Mouse (Mus musculus) heart, embryonic 12.5 days (tissue): ENCODE measurements around the gene Tead4. TPM values are rescaled to one million over a fixed set of nuclear protein-coding genes. Genes with fewer than 3 reads are reported as not detected.
A peak's percentile ranks its signal among the peaks of the same experiment; 100 is the strongest.
"Not testable (repeated sequence)": the region's sequence is repeated elsewhere in the genome, so short reads cannot be mapped to it uniquely, and the experiment has no call there.

ENCODE experiments used
- ATAC-seq: fragments of 200-750 bp; cut with Nextera tagmentation; 2 replicates; pipeline ENCODE4 v1.8.0; 2017; ENCODE audit warnings: moderate TSS enrichment, moderate library complexity; ENCODE audit not compliant: insufficient number of reproducible peaks, low FRiP score
- H3K27ac ChIP-seq: fragments of 300-500 bp; sonication (generic); 2 replicates; pipeline ENCODE4 v1.5.1; 2016; ENCODE audit warnings: mild to moderate bottlenecking, moderate library complexity; ENCODE audit not compliant: poor library complexity, severe bottlenecking
- H3K27me3 ChIP-seq: fragments of 300-500 bp; sonication (generic); replicated peaks from 2 replicates; pipeline ENCODE4 v1.6.1; 2016; ENCODE audit warnings: mild to moderate bottlenecking, moderate library complexity
- H3K36me3 ChIP-seq: fragments of 300-500 bp; sonication (generic); 2 replicates; pipeline ENCODE4 v1.6.1; 2016; ENCODE audit warnings: mild to moderate bottlenecking, moderate library complexity
- H3K4me1 ChIP-seq: fragments of 300-500 bp; sonication (generic); replicated peaks from 2 replicates; pipeline ENCODE4 v1.6.1; 2016; ENCODE audit warnings: mild to moderate bottlenecking
- H3K4me2 ChIP-seq: fragments of 300-500 bp; sonication (generic); 2 replicates; pipeline ENCODE4 v1.6.1; 2016; ENCODE audit warnings: mild to moderate bottlenecking, moderate library complexity
- H3K4me3 ChIP-seq: fragments of 300-500 bp; sonication (generic); 2 replicates; pipeline ENCODE4 v1.5.1; 2016; ENCODE audit warnings: mild to moderate bottlenecking
- H3K9ac ChIP-seq: fragments of 300-500 bp; sonication (generic); 2 replicates; pipeline ENCODE4 v1.6.1; 2016; ENCODE audit warnings: mild to moderate bottlenecking, moderate library complexity
- H3K9me3 ChIP-seq: fragments of 300-500 bp; sonication (generic); replicated peaks from 2 replicates; pipeline ENCODE4 v1.6.1; 2016; ENCODE audit warnings: mild to moderate bottlenecking, moderate library complexity
- WGBS: fragments of 180-500 bp; shearing (Covaris S2); methylation state at CpG from one replicate; pipeline ENCODE4 v1.1.7; 2016; 5-methylcytosine and 5-hydroxymethylcytosine counted together
- polyA plus RNA-seq: library from polyadenylated mRNA; unstranded; fragments of >200 nt; fragmentation: Nextera tagmentation; extraction: Ambion mirVana; gene quantifications from 2 replicates; pipeline ENCODE4 v1.2.1, GENCODE M21; 2016

The Tead4 gene
- polyA plus RNA-seq, 1 experiment from 2014 or later: 4.0 TPM

DNA sequence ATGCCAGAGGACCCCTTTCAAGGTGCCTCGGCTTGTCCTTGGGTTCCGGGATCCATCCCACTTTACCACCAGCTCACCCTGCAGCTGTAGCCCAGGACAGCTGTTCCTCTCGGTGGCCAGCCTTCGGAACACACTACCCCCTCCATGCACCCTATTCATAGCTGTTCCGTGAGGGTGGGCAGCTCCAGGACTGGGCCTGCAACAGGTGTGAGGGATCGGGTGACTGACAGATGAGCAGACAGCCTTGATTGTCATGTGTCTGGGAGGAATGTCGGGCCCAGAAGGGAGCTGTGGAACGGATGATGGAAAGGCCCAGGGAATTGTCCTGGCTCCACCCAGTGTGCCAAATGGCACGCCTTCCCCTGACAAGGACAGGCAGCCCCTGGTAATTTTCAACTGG, 64.0 kb downstream of the Tead4 start:
- Histone ChIP-seq H3K9ac (no peak overlapping the region), H3K4me3 (no peak overlapping the region), H3K27ac (no peak overlapping the region), H3K36me3 (no peaks in the 10 kb centered on the region), H3K9me3 (no peaks in the 10 kb centered on the region), H3K4me2 (no peak overlapping the region), H3K4me1 (peaks cover 3% of the 10 kb centered on the region), H3K27me3 (no peaks in the 10 kb centered on the region)
- no peak for ATAC-seq
- 68% methylated on average over 9 of the region's 9 CpGs for WGBS

DNA sequence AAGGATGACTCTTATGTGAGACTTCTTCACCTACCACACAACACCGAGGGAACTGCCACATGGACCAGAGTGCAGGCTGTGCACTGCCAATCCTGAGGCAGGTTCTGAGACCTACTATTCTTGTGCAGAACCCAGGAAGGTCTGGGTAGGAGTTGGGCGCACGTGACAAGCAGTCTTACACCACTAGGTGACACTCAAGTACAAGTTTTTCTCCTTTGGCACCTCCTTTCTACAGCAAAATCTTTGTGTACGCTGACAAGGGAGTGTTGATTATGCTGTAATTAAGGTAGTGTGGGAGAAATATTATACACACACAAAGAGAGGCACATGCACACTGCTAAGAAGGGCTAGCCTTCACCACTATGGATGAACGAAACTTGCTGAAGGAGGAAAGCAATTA, 66.4 kb downstream of the Tead4 start:
- H3K36me3 ChIP-seq: no peaks in the 10 kb centered on the region
- WGBS: 39% methylated on average over 5 of the region's 5 CpGs
- no peaks in the 10 kb centered on the region for H3K9me3 ChIP-seq
- no peak overlapping the region for H3K4me2 ChIP-seq
- no peak for ATAC-seq
- peaks cover 3% of the 10 kb centered on the region for H3K4me1 ChIP-seq
- H3K27ac ChIP-seq: no peak overlapping the region
- H3K4me3 ChIP-seq: no peak overlapping the region
- H3K27me3 ChIP-seq: no peaks in the 10 kb centered on the region
- no peak overlapping the region for H3K9ac ChIP-seq

DNA sequence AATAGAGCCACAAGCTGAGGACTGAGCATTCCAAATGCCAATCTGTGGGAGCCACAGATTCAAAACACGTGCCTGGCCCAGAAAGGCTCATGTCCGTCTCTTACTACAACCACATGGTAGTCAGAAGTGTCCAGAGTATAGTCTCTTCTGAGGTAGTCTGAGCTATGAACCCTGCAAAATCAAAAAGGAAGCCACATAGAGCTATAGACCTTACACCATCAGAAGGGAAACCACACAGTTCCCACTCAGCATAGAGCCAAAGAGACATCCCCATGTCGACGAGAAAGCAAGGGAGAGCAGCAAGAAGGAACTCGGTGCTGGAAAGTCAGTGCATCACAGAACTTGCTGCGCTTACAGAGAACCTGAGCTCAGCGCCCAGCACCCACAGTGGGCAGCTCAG, 68.4 kb downstream of the Tead4 start:
- Histone ChIP-seq H3K4me3 (no peak overlapping the region), H3K4me2 (no peak overlapping the region), H3K27ac (no peak overlapping the region), H3K27me3 (no peaks in the 10 kb centered on the region), H3K9ac (no peak overlapping the region), H3K36me3 (peaks cover 4% of the 10 kb centered on the region; the same call in 1 of the 2 replicates), H3K4me1 (no peaks in the 10 kb centered on the region), H3K9me3 (no peaks in the 10 kb centered on the region)
- ATAC-seq: no peak
- 73% methylated on average over 7 of the region's 7 CpGs for WGBS

- 84% methylated on average over 3 of the region's 3 CpGs for WGBS
Observed at GRCm38 (mm10) chr6:128231741-128232140, 68.9 kb downstream of the Tead4 start.

GRCm38 (mm10) chr6:128227438-128228017, 73.1 kb downstream of the Tead4 start:
- Histone ChIP-seq H3K4me2 (0 out of 2 replicates have a peak overlapping the region, but pooled peaks have one; percentile 25), H3K9ac (no peak overlapping the region), H3K36me3 (peaks cover 4% of the 10 kb centered on the region; the same call in 1 of the 2 replicates), H3K27me3 (no peaks in the 10 kb centered on the region), H3K4me3 (no peak overlapping the region), H3K4me1 (peaks cover 11% of the 10 kb centered on the region), H3K9me3 (no peaks in the 10 kb centered on the region), H3K27ac (no peak overlapping the region)
- 39% methylated on average over 8 of the region's 8 CpGs for WGBS
- ATAC-seq: no peak

More at GRCm38 (mm10) chr6:128231741-128232140, 68.9 kb downstream of the Tead4 start:
- H3K4me1 ChIP-seq: no peaks in the 10 kb centered on the region
- no peak overlapping the region for H3K4me3 ChIP-seq
- no peak overlapping the region for H3K9ac ChIP-seq
- H3K27me3 ChIP-seq: no peaks in the 10 kb centered on the region
- no peak for ATAC-seq
- no peak overlapping the region for H3K4me2 ChIP-seq
- no peaks in the 10 kb centered on the region for H3K9me3 ChIP-seq
- H3K36me3 ChIP-seq: peaks cover 4% of the 10 kb centered on the region; the same call in 1 of the 2 replicates
- H3K27ac ChIP-seq: no peak overlapping the region

DNA sequence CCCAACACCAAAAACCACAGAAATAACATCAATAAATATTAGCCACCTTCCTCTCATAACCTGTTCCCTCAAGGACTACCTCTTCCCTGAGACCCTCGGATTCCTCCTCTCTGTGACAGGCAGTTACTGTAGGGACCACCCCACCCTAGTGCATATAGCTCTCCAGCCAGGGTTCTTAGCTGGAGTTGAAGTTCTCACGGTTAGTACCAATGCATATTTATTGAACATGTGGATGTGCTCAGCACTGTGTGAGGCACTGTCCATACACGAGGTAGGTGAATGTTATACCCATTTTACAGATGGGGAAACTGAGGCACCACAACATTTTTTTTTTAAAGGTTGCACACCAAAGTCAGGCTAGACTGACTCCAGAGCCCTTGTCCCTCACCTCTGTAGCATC, 73.7 kb downstream of the Tead4 start:
- H3K9ac ChIP-seq: no peak overlapping the region
- no peaks in the 10 kb centered on the region for H3K9me3 ChIP-seq
- ATAC-seq: no peak
- H3K4me2 ChIP-seq: no peak overlapping the region
- WGBS: 77% methylated on average over 3 of the region's 3 CpGs
- peaks cover 11% of the 10 kb centered on the region for H3K4me1 ChIP-seq
- no peak overlapping the region for H3K4me3 ChIP-seq
- peaks cover 4% of the 10 kb centered on the region; the same call in 1 of the 2 replicates for H3K36me3 ChIP-seq
- H3K27me3 ChIP-seq: no peaks in the 10 kb centered on the region
- H3K27ac ChIP-seq: no peak overlapping the region

DNA sequence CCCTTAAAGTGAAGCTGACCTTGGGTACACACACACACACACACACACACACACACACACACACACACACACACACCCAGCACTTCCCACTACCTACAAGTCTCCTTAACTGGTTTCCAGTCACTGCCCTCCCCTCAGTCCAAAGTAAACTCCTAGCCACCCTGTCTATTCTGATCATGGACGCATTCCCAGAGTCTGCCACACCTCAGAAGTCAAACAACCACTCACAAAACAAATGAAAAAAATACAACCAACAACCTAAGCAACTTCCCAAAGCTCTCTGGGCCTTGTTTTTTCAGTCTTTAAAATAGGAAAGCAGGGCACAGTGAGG, 74.8 kb downstream of the Tead4 start:
- Histone ChIP-seq H3K27me3 (no peaks in the 10 kb centered on the region), H3K9me3 (no peaks in the 10 kb centered on the region), H3K36me3 (peaks cover 4% of the 10 kb centered on the region; the same call in 1 of the 2 replicates), H3K4me2 (no peak overlapping the region), H3K4me3 (no peak overlapping the region), H3K9ac (no peak overlapping the region), H3K27ac (no peak overlapping the region), H3K4me1 (peaks cover 13% of the 10 kb centered on the region)
- 83% methylated on average over 1 of the region's 1 CpGs for WGBS
- ATAC-seq: no peak

DNA sequence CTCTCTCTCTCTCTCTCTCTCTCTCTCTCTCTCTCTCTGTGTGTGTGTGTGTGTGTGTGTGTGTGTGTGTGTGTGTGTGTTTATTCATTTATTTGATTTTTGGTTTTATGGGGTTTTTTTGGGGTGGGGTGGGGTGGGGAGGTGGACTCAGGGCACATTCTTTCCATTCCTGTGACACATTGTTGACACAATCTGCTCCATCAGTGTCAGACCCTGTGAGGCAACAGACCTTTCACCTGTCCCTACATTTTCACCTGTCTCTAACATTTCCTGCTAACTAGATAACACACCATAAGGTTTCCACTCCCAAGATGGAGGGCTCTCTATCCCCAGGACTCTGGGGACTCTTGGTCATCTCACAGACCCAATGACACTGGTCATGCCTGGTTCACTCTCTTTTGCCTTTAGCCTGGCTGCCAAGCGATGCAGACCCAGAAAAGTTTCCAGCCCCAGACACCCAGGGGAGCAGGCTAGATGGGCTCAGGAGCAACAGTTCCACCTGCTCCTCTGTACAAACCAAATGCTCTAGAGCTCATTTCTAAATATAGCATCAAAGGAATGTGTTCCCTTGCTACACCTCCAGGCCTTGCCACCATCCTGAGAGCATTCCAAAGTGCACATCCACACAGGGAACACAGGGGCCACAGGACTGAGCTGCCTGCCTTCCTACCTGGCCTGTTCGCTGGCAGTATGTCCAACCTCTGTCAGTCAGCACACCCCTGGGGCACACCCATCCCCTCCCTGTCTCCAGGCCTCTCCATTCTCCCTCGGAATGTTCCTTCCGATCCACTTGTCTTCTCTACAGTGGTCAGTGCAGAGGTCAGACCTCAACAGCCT, 75.4 kb downstream of the Tead4 start:
- 53% methylated on average over 4 of the region's 4 CpGs for WGBS
- ATAC-seq: no peak
- Histone ChIP-seq H3K36me3 (peaks cover 4% of the 10 kb centered on the region; the same call in 1 of the 2 replicates), H3K4me1 (peaks cover 13% of the 10 kb centered on the region), H3K27me3 (no peaks in the 10 kb centered on the region), H3K9me3 (no peaks in the 10 kb centered on the region), H3K9ac (no peak overlapping the region; the same call in 1 of the 2 replicates), H3K4me3 (no peak overlapping the region), H3K27ac (no peak overlapping the region), H3K4me2 (no peak overlapping the region)

DNA sequence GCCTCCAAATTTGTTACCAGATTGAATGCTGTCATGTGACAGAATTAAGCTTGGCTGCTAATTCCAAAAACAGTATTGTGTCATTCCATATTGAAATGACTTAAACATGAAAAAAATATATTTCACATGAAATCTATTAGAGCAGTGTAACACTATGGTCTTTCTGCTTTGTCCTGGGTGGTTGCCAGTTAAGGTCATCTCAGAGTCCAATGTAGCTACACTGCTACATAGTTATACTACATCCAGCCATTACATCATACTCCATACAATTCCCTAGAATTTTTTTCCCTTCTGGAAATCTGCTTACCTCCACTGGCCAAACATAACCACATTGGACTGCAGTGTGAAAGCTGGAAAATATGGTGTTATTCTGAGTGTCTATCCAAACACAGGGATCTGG, 77.5 kb downstream of the Tead4 start:
- ATAC-seq: no peak
- Histone ChIP-seq H3K27ac (no peak overlapping the region), H3K4me1 (peaks cover 13% of the 10 kb centered on the region), H3K4me3 (no peak overlapping the region), H3K9me3 (no peaks in the 10 kb centered on the region), H3K4me2 (no peak overlapping the region), H3K9ac (no peak overlapping the region), H3K27me3 (no peaks in the 10 kb centered on the region), H3K36me3 (peaks cover under 1% of the 10 kb centered on the region; the same call in 1 of the 2 replicates)

DNA sequence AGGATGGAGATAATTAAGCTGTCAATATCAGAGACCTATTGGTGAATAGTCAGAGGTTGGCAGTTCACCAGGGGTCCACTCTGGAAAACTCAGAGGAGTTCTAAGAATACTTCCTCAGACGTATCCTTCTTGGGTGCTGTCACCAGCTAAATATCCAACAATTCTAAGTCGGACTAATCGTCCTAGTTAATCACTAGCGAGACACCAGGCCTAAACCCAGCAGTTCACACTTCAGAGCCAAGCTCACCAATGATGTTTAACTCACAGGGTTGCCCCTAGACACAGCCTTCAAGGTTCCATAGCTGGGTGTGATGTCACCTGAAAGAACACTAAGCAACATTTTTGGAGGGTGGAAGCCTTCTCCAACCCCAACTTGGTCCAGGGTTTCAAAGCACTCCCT, 85.6 kb downstream of the Tead4 start:
- not testable (repeated sequence) for ATAC-seq, H3K4me2 ChIP-seq, H3K27ac ChIP-seq, H3K36me3 ChIP-seq, H3K4me1 ChIP-seq, H3K4me3 ChIP-seq, H3K9me3 ChIP-seq, H3K27me3 ChIP-seq, H3K9ac ChIP-seq
- WGBS: 86% methylated on average over 4 of the region's 4 CpGs

DNA sequence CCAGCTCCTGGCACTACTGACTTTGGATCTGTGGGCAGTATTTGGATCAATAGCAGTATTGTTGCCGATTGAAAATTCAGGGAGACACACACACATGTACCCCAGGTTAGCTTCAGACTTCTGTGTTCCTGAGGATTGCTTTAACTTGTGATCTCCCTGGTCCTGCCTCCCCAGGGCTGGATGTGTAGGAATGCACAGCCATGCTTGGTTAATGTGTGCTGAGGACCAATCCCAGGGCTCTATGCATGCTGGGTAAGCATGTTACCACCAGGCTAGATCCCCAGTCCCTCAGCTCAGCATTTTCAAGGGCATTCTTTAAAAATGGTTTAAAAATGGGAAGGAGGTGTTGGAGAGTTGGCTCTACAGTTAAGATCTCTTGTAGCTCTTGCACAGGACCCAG, 91.4 kb downstream of the Tead4 start:
- H3K4me3 ChIP-seq, H3K4me1 ChIP-seq, ATAC-seq, H3K36me3 ChIP-seq, H3K27me3 ChIP-seq, H3K9me3 ChIP-seq, H3K4me2 ChIP-seq, H3K27ac ChIP-seq, H3K9ac ChIP-seq: not testable (repeated sequence)
- WGBS: 96% methylated on average over 1 of the region's 1 CpGs
